Mouse (Mus musculus) spleen, adult 2 months (tissue): ENCODE data around the gene Sipa1l1. TPM values are rescaled to one million over a fixed set of nuclear protein-coding genes. Genes with fewer than 3 reads are reported as not detected.
A peak's percentile ranks its signal among the peaks of the same experiment; 100 is the strongest.

ENCODE experiments used
- DNase-seq, 2 experiments: peaks; one replicate each; pipeline versions ENCODE4 v3.0.0 to v3.0.0-alpha.2; 2012 to 2021; ENCODE audit warnings: low spot score in 2 of 2, low read depth in 1 of 2
- H3K27ac ChIP-seq: fragments of 200-500 bp; 2 replicates; pipeline ENCODE4 v1.5.1; 2012; ENCODE audit warnings: low read length, inconsistent platforms; ENCODE audit not compliant: insufficient read depth
- H3K27me3 ChIP-seq: fragments of 200-500 bp; 2 replicates; pipeline ENCODE4 v1.6.1; 2012; ENCODE audit warnings: mild to moderate bottlenecking, moderate library complexity, low read length, inconsistent platforms; ENCODE audit not compliant: control insufficient read depth, insufficient read depth
- H3K36me3 ChIP-seq: fragments of 200-500 bp; 2 replicates; pipeline ENCODE4 v1.6.1; 2012; ENCODE audit warnings: mild to moderate bottlenecking, low read length, inconsistent platforms; ENCODE audit not compliant: control insufficient read depth, insufficient read depth
- H3K4me1 ChIP-seq: fragments of 200-500 bp; 2 replicates; pipeline ENCODE4 v1.6.1; 2011; ENCODE audit warnings: inconsistent platforms; ENCODE audit not compliant: control insufficient read depth, insufficient read depth, insufficient read length
- H3K4me3 ChIP-seq: fragments of 200-500 bp; 2 replicates; pipeline ENCODE4 v1.5.1; 2011; ENCODE audit warnings: mild to moderate bottlenecking, inconsistent platforms; ENCODE audit not compliant: insufficient read depth, insufficient read length; ENCODE audit errors: extremely low read depth
- CTCF ChIP-seq: fragments of 200-500 bp; IDR thresholded peaks from 2 replicates; pipeline ENCODE4 v1.5.1; 2011; ENCODE audit warnings: mild to moderate bottlenecking, inconsistent platforms; ENCODE audit not compliant: insufficient read depth, insufficient read length, insufficient replicate concordance; ENCODE audit errors: extremely low read depth
- POLR2A ChIP-seq: fragments of 200-500 bp; IDR thresholded peaks from 2 replicates; pipeline ENCODE4 v1.6.1; 2011; ENCODE audit warnings: low read depth, low read length, inconsistent platforms
- WGBS: fragments of 180-500 bp; shearing (Covaris S2); methylation state at CpG from one replicate; pipeline ENCODE4 v1.1.7; 2018; 5-methylcytosine and 5-hydroxymethylcytosine counted together
- polyA plus RNA-seq: library from polyadenylated mRNA; depleted of rRNA; stranded (reverse); fragments of >200 nt; gene quantifications from 2 replicates; pipeline ENCODE4 v1.2.3, GENCODE M21; 2012

Gene Sipa1l1
- polyA plus RNA-seq, 1 experiment = 17.1 TPM

- no peaks in the 10 kb centered on the region for H3K36me3 ChIP-seq
- no peaks in the 10 kb centered on the region for H3K4me1 ChIP-seq
- H3K27me3 ChIP-seq = no peaks in the 10 kb centered on the region
- TF ChIP-seq POLR2A (no peak), CTCF (no peak)
- 94% methylated on average over 2 of the region's 2 CpGs for WGBS
- H3K27ac ChIP-seq = no peak overlapping the region
- no peak for DNase-seq
- no peak overlapping the region for H3K4me3 ChIP-seq
Observed at GRCm38 (mm10) chr12:82321855-82322254, 152.7 kb downstream of the Sipa1l1 start.

DNA sequence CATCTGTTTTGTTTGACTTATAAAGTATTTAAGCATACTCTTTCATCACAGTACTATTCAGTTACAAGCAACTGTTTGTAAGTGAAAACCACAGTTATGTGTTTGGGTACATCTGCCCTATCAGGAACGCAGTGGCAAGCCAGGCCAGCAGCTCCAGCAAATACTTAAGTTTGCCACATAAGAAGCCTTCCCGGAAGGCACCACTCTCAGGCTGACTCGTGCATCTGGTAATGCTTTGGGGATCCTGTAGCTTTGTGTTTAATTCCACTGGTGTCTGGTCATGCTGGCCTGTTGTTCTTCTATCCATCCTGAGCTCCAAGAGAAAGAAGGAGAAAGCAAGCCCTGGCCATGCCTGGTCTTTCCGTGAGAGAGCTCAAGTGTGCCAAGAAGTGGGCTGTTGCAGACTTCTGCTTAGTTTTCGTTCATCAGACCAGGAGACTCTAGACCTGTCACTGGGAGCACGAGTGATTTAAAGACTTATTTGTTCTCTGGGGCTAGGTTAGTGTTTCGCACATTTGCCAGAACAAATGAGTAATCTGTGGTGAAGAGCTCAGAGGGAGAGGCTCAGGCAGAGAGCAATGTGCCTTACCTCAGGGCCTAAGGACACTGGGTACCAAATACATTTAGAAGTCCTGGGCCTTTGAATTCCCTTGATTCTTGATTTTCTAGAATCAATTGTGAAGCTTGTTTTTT is 153.8 kb downstream of the Sipa1l1 start:
- Histone ChIP-seq H3K36me3 (no peaks in the 10 kb centered on the region), H3K27me3 (no peaks in the 10 kb centered on the region), H3K4me1 (no peaks in the 10 kb centered on the region), H3K27ac (no peak overlapping the region), H3K4me3 (no peak overlapping the region)
- DNase-seq = no peak
- TF ChIP-seq POLR2A (no peak), CTCF (no peak)
- WGBS = 83% methylated on average over 7 of the region's 7 CpGs

DNA sequence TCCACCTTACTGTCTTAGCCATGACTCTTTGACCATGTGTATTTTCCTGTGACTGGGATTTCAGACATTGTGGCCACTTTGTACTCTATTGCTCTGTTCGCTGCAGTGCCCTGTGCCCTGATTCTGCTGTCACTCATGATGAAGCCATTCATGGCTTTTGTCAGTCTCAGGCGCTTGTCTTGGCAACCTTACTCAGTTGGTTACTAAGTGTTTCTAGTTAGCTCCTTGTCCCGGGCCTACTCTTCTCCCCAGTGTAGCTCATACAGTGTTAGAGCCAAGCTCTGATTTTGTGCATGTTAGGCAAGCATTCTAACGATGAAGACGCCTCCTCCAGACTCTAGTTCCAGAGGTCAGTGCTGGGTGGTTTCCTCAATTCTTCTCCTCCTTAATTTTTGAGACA is 155.5 kb downstream of the Sipa1l1 start:
- 92% methylated on average over 5 of the region's 5 CpGs for WGBS
- no peaks in the 10 kb centered on the region for H3K4me1 ChIP-seq
- H3K27ac ChIP-seq = no peak overlapping the region
- no peaks in the 10 kb centered on the region for H3K36me3 ChIP-seq
- no peaks in the 10 kb centered on the region for H3K27me3 ChIP-seq
- TF ChIP-seq CTCF (no peak), POLR2A (no peak)
- no peak overlapping the region for H3K4me3 ChIP-seq
- no peak for DNase-seq

GRCm38 (mm10) chr12:82325502-82325901 is 156.4 kb downstream of the Sipa1l1 start:
- H3K4me1 ChIP-seq = no peaks in the 10 kb centered on the region
- H3K27me3 ChIP-seq = no peaks in the 10 kb centered on the region
- no peak overlapping the region for H3K4me3 ChIP-seq
- no peaks in the 10 kb centered on the region for H3K36me3 ChIP-seq
- 93% methylated on average over 3 of the region's 3 CpGs for WGBS
- TF ChIP-seq CTCF (no peak), POLR2A (no peak)
- no peak overlapping the region for H3K27ac ChIP-seq
- no peak for DNase-seq

- peak in 1 of 2 experiments; percentile 2 for DNase-seq
- Histone ChIP-seq H3K27ac (no peak overlapping the region), H3K27me3 (no peaks in the 10 kb centered on the region), H3K4me1 (no peaks in the 10 kb centered on the region), H3K4me3 (no peak overlapping the region), H3K36me3 (no peaks in the 10 kb centered on the region)
- TF ChIP-seq CTCF = no peak
- TF ChIP-seq POLR2A = no peak
- 54% methylated on average over 8 of the region's 8 CpGs for WGBS
Observed at GRCm38 (mm10) chr12:82326438-82326837, 157.3 kb downstream of the Sipa1l1 start.

DNA sequence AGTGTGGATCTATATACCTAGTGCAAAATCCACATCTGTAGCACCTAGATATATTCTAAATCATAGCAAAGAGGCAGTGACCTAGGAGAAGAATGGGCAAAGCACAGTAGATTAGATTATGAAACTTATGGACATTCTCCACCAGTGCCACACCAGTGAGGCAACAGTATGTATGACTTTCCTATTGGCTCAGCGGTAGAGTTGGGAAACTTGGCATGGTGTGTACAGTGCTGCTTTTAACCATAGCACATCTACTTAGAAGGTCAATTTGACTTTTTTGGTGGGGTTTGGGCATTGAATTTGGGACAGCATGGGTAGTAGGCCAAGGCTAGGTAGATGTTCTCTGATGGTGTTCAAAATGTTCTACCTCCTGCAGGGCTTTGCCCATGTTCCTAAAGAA is 159.0 kb downstream of the Sipa1l1 start:
- H3K36me3 ChIP-seq = no peaks in the 10 kb centered on the region
- H3K4me3 ChIP-seq = no peak overlapping the region
- H3K27me3 ChIP-seq = no peaks in the 10 kb centered on the region
- 98% methylated on average over 1 of the region's 1 CpGs for WGBS
- no peaks in the 10 kb centered on the region for H3K4me1 ChIP-seq
- TF ChIP-seq POLR2A = no peak
- TF ChIP-seq CTCF = no peak
- no peak for DNase-seq
- H3K27ac ChIP-seq = no peak overlapping the region

DNA sequence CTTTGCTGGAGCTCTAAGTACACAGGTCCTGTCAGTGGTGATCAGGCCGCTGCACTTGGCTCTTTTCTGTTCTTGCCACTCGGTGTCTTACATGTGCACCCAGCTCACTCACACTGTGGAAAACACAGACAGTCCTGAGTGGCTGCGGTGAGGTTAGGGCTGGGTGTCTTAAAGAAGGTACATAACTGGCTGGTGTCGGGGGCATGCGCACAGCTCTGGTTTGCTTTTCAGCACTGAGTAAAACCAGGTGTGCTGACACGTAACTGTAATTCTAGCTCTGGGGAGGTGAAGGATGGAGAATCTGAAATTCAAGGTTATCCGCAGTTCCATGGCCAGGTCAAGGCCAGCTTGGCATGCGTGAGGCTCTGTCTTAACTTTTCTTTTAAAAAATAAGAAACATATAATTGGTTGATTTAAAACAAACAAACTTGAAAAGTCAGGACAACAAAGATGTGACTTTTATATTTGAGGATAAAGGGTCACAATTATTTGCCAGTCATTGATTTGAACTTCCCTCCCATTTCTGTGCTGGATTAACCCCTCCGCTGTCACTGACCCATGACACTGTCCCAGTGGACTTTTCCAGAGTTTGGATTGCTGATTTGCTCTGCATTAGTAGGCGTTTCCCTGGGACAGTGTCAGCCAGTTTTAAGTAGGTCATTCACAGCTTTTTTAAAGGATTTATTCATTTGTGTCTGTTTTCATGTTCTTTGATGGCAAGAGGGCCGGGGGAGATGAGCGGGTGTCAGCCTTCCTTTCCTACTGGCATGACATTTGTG is 163.9 kb downstream of the Sipa1l1 start:
- 90% methylated on average over 12 of the region's 12 CpGs for WGBS
- TF ChIP-seq CTCF (no peak), POLR2A (no peak)
- H3K4me3 ChIP-seq = no peak overlapping the region
- H3K4me1 ChIP-seq = no peaks in the 10 kb centered on the region
- no peak for DNase-seq
- no peak overlapping the region for H3K27ac ChIP-seq
- H3K36me3 ChIP-seq = no peaks in the 10 kb centered on the region
- no peaks in the 10 kb centered on the region for H3K27me3 ChIP-seq
